Mouse (Mus musculus): Measurements from ENCODE around the gene Rps6kc1.

Gene Rps6kc1

GRCm38 (mm10) chr1:190767621-190768020 lies 143.9 kb downstream of the Rps6kc1 start:
- peak; percentile 78 for DNase-seq (ENCODE audit: low read depth, low spot score)

GRCm38 (mm10) chr1:190766800-190767199 lies 144.8 kb downstream of the Rps6kc1 start:
- DNase-seq (ENCODE audit: low read depth, low spot score): no peak

GRCm38 (mm10) chr1:190763756-190764155 lies 147.8 kb downstream of the Rps6kc1 start:
- no peak for DNase-seq (ENCODE audit: low read depth, low spot score)

- DNase-seq (ENCODE audit: low read depth, low spot score): no peak
These were observed 149.8 kb downstream of the Rps6kc1 start for GRCm38 (mm10) chr1:190761786-190762185.

GRCm38 (mm10) chr1:190757899-190758298 lies 153.7 kb downstream of the Rps6kc1 start:
- DNase-seq (ENCODE audit: low read depth, low spot score): no peak

GRCm38 (mm10) chr1:190751794-190752570 lies 159.6 kb downstream of the Rps6kc1 start:
- DNase-seq (ENCODE audit: low read depth, low spot score): no peak

- no peak for DNase-seq (ENCODE audit: low read depth, low spot score)
These were observed 162.6 kb downstream of the Rps6kc1 start for GRCm38 (mm10) chr1:190748937-190749336.

GRCm38 (mm10) chr1:190741421-190741820 lies 170.1 kb downstream of the Rps6kc1 start:
- no peak for DNase-seq (ENCODE audit: low read depth, low spot score)

- DNase-seq (ENCODE audit: low read depth, low spot score): no peak
These were observed 178.8 kb downstream of the Rps6kc1 start for GRCm38 (mm10) chr1:190732803-190733202.

GRCm38 (mm10) chr1:190729516-190730088 lies 182.0 kb downstream of the Rps6kc1 start:
- no peak for DNase-seq (ENCODE audit: low read depth, low spot score)

- no peak for DNase-seq (ENCODE audit: low read depth, low spot score)
These were observed 183.4 kb downstream of the Rps6kc1 start for GRCm38 (mm10) chr1:190728111-190728651.

GRCm38 (mm10) chr1:190727385-190727784 lies 184.2 kb downstream of the Rps6kc1 start:
- DNase-seq (ENCODE audit: low read depth, low spot score): no peak

GRCm38 (mm10) chr1:190724591-190725380 lies 186.8 kb downstream of the Rps6kc1 start:
- DNase-seq (ENCODE audit: low read depth, low spot score): no peak

- no peak for DNase-seq (ENCODE audit: low read depth, low spot score)
These were observed 187.6 kb downstream of the Rps6kc1 start for GRCm38 (mm10) chr1:190723926-190724430.

GRCm38 (mm10) chr1:190713848-190714247 lies 197.7 kb downstream of the Rps6kc1 start:
- no peak for DNase-seq (ENCODE audit: low read depth, low spot score)

GRCm38 (mm10) chr1:190697576-190697975 lies 214.0 kb downstream of the Rps6kc1 start:
- no peak for DNase-seq (ENCODE audit: low read depth, low spot score)

- DNase-seq (ENCODE audit: low read depth, low spot score): peak; percentile 56
These were observed 216.0 kb downstream of the Rps6kc1 start for GRCm38 (mm10) chr1:190695589-190695988.

GRCm38 (mm10) chr1:190690528-190691262 lies 220.9 kb downstream of the Rps6kc1 start:
- no peak for DNase-seq (ENCODE audit: low read depth, low spot score)

- DNase-seq (ENCODE audit: low read depth, low spot score): no peak
These were observed 228.5 kb downstream of the Rps6kc1 start for GRCm38 (mm10) chr1:190683060-190683459.

- no peak for DNase-seq (ENCODE audit: low read depth, low spot score)
These were observed 229.3 kb downstream of the Rps6kc1 start for GRCm38 (mm10) chr1:190682021-190682926.

Data from 3T3-L1 (cell line).